Mouse (Mus musculus) liver, embryonic 16.5 days (tissue): ENCODE results near the gene Tchh. TPM values are rescaled to one million over a fixed set of nuclear protein-coding genes. Genes with fewer than 3 reads are reported as not detected.
"Not testable (repeated sequence)": the region's sequence is repeated elsewhere in the genome, so short reads cannot be mapped to it uniquely, and the experiment has no call there.

Experiments used
- ATAC-seq: fragments of 200-750 bp; cut with Nextera tagmentation; 2 replicates; pipeline ENCODE4 v1.8.0; 2017; ENCODE audit warnings: low read depth, mild to moderate bottlenecking, moderate number of reproducible peaks, moderate library complexity
- H3K27ac ChIP-seq: fragments of 300-500 bp; sonication (generic); 2 replicates; pipeline ENCODE4 v1.5.1; 2014; ENCODE audit warnings: mild to moderate bottlenecking, low read length
- H3K27me3 ChIP-seq: fragments of 300-500 bp; sonication (generic); 2 replicates; pipeline ENCODE4 v1.6.1; 2014; ENCODE audit warnings: low read depth, low read length, mixed read lengths; ENCODE audit not compliant: control insufficient read depth, insufficient read depth
- H3K36me3 ChIP-seq: fragments of 300-500 bp; sonication (generic); 2 replicates; pipeline ENCODE4 v1.6.1; 2014; ENCODE audit warnings: mild to moderate bottlenecking; ENCODE audit not compliant: control insufficient read depth, insufficient read depth
- H3K4me1 ChIP-seq: fragments of 300-500 bp; sonication (generic); 2 replicates; pipeline ENCODE4 v1.6.1; 2014; ENCODE audit warnings: low read depth, low read length, mixed read lengths; ENCODE audit not compliant: control insufficient read depth
- H3K4me2 ChIP-seq: fragments of 300-500 bp; sonication (generic); 2 replicates; pipeline ENCODE4 v1.6.1; 2014; ENCODE audit warnings: low read depth, low read length, mixed read lengths
- H3K4me3 ChIP-seq: fragments of 300-500 bp; sonication (generic); 2 replicates; pipeline ENCODE4 v1.5.1; 2014; ENCODE audit warnings: low read depth, mild to moderate bottlenecking, low read length
- H3K9ac ChIP-seq: fragments of 300-500 bp; sonication (generic); 2 replicates; pipeline ENCODE4 v1.6.1; 2014; ENCODE audit warnings: low read depth, low read length
- H3K9me3 ChIP-seq: fragments of 300-500 bp; sonication (generic); replicated peaks from 2 replicates; pipeline ENCODE4 v1.6.1; 2016; ENCODE audit warnings: low read length; ENCODE audit not compliant: control insufficient read depth
- WGBS: fragments of 180-500 bp; shearing (Covaris S2); extraction: QIAGEN DNeasy Blood & Tissue Kit; methylation state at CpG from one replicate; pipeline ENCODE4 v1.1.7; 2014; ENCODE audit not compliant: insufficient replicate concordance; 5-methylcytosine and 5-hydroxymethylcytosine counted together
- microRNA-seq: library from miRNA; unstranded; fragments of <30 nt; microRNA quantifications from one replicate; pipeline ENCODE4, GENCODE M21; 2016
- polyA plus RNA-seq: library from polyadenylated mRNA; unstranded; fragments of >200 nt; fragmentation: Nextera tagmentation; extraction: Ambion mirVana; gene quantifications from 2 replicates; pipeline ENCODE4 v1.2.1, GENCODE M21; 2015

Gene Tchh
- polyA plus RNA-seq, 1 experiment from 2014 or later = 0.05 TPM

DNA sequence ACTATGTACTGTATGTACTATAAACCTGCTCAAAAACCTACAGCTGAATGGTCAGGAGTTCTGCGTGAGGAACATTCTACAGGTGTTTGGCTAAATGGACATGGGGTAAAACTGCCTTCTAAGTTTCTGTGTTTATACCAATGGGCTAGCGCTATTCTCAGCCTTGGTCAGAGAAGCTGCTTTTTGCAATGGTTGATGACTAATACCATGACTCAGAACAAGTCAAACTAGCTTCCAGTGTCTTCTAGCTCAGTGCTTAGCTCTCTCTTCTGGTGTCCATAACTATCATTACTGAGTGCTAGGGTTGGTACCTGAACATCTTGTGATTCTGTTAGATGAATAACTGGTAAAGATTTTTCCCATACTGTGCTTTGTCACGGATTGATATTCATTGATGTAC, 43.5 kb downstream of the Tchh start:
- Histone ChIP-seq H3K36me3 (no peaks in the 10 kb centered on the region), H3K9ac (no peak overlapping the region), H3K9me3 (no peaks in the 10 kb centered on the region), H3K4me3 (no peak overlapping the region), H3K27ac (no peak overlapping the region), H3K27me3 (no peaks in the 10 kb centered on the region), H3K4me1 (no peaks in the 10 kb centered on the region), H3K4me2 (no peak overlapping the region)
- WGBS = 69% methylated on average over 3 of the region's 3 CpGs
- no peak for ATAC-seq

DNA sequence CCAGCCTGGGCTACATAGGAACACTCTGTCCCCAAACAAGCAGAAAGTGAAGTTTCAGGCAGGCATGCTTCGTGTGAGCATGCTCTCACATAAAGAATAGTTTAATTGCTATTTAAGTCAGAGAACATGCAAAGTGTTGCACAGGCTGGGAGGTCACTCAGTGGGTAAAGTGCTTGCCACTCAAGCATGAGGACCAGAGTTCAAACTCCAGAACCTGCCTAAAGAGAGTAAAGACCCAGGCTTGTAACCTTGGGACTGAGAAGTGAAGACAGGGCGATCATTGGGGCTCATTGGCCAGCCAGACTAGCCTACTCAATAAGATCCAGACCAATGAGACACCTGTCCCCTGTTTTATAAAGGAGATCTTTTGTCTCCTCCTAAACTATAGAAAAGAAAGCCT, 46.4 kb downstream of the Tchh start:
- WGBS = 75% methylated on average over 2 of the region's 2 CpGs

DNA sequence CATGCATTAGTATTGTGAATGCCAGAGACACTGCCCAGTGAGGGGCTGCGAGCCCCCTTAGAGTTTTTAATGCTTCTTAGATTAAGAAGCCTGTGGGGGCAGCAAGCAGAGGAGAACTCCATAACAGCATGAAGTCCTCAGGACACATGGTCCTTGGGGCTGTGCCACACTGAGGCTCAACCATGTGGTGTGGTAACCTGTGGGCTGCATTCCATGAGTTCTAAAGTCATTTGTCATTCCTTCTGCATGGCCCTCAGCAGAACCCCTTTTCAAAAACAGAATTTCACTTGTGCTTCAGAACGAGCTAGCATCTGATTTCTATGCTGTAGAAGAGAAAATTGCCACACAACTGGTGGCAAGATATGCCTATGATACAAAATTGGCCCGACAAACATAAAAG, 50.0 kb downstream of the Tchh start:
- no peak for ATAC-seq

More for the DNA sequence above, 46.4 kb downstream of the Tchh start:
- H3K4me1 ChIP-seq = no peaks in the 10 kb centered on the region
- no peaks in the 10 kb centered on the region for H3K36me3 ChIP-seq
- H3K4me2 ChIP-seq = no peak overlapping the region
- H3K4me3 ChIP-seq = no peak overlapping the region
- H3K9me3 ChIP-seq = no peaks in the 10 kb centered on the region
- H3K27ac ChIP-seq = no peak overlapping the region
- H3K27me3 ChIP-seq = no peaks in the 10 kb centered on the region
- no peak for ATAC-seq
- H3K9ac ChIP-seq = no peak overlapping the region

DNA sequence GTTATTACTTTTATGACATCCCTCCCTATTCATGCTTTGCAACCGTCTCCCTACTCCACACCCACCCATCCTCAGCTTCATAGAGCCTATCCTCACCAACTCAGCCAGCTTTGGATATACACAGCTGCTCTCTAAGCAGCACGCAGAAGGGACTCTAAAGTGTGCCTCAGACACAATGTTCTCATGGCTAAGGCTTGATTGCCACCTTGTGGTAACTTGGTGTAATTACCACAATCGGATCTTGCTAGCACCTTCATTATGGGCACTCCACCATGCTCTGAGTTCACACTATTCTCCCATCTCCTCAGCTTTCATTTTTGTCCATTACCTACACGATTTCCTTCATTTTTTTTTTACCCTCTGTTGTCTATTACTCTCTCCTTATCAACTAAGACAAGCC, 51.9 kb downstream of the Tchh start:
- Histone ChIP-seq H3K27ac (no peak overlapping the region), H3K27me3 (no peaks in the 10 kb centered on the region), H3K4me3 (no peak overlapping the region), H3K4me1 (no peaks in the 10 kb centered on the region), H3K4me2 (no peak overlapping the region), H3K9me3 (no peaks in the 10 kb centered on the region), H3K9ac (no peak overlapping the region), H3K36me3 (no peaks in the 10 kb centered on the region)
- ATAC-seq = peak; percentile 35; the same call in 1 of the 2 replicates
- WGBS = 0% methylated on average over 4 of the region's 4 CpGs

More for the DNA sequence above, 50.0 kb downstream of the Tchh start:
- Histone ChIP-seq H3K27me3 (no peaks in the 10 kb centered on the region), H3K9me3 (no peaks in the 10 kb centered on the region), H3K4me2 (no peak overlapping the region), H3K27ac (no peak overlapping the region), H3K4me3 (no peak overlapping the region), H3K36me3 (no peaks in the 10 kb centered on the region), H3K4me1 (no peaks in the 10 kb centered on the region), H3K9ac (no peak overlapping the region)
- WGBS = 53% methylated on average over 3 of the region's 3 CpGs

DNA sequence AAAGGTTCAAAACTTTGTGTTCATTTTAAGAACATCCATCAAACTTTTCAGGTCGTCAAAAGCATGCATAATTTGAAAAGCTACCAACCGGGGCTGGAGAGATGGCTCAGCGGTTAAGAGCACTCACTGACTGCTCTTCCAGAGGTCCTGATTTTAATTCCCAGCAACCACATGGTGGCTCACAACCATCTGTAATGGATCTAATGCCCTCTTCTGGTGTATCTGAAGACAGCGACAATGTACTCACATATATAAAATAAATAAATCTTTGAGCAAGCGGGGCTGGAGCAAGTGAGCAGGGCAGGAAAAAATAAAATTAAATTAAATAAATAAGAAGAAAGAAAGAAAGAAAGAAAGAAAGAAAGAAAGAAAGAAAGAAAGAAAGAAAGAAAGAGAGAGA, 52.6 kb downstream of the Tchh start:
- H3K4me1 ChIP-seq, H3K27ac ChIP-seq, ATAC-seq, H3K4me2 ChIP-seq, H3K4me3 ChIP-seq, H3K36me3 ChIP-seq, H3K9me3 ChIP-seq, H3K27me3 ChIP-seq, H3K9ac ChIP-seq: not testable (repeated sequence)
- 21% methylated on average over 5 of the region's 5 CpGs for WGBS

DNA sequence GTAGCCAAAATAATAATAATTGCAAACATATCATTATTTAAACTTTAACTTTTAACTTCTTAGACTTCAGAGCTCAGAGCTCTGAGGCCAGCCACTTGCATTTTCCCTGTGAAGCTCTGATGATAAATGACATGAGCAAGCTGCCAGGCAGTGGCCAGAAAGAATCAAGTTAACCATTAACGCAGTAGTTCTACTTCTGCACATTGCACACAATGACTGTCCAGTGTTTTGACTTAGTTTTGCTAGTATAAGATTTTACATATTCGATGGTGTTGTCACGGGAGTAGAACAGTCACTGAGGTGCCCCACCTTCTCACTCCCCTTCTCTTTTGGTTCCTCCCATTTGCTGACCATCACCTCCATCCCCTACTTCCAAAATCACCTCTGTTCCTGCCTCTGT, 55.0 kb downstream of the Tchh start:
- no peak for ATAC-seq
- H3K27me3 ChIP-seq = no peaks in the 10 kb centered on the region
- no peak overlapping the region for H3K4me3 ChIP-seq

More for the DNA sequence above, 55.0 kb downstream of the Tchh start:
- Histone ChIP-seq H3K9me3 (no peaks in the 10 kb centered on the region), H3K36me3 (no peaks in the 10 kb centered on the region), H3K9ac (no peak overlapping the region), H3K4me1 (no peaks in the 10 kb centered on the region), H3K4me2 (no peak overlapping the region), H3K27ac (no peak overlapping the region)
- WGBS = 47% methylated on average over 3 of the region's 3 CpGs

Small RNA genes within 50 kb of the gene (microRNA-seq; reads per million reads assigned to microRNA genes)
- gene Gm22752 = not detected

Other genes with a start within 250 kb of the Tchh start
- not detected in 2 replicates for gene Flg2, start 245.1 kb upstream of the Tchh start, polyA plus RNA-seq
- not detected in 2 replicates for gene Flg, start 168.8 kb upstream of the Tchh start, polyA plus RNA-seq
- gene Hrnr, start 122.6 kb upstream of the Tchh start, polyA plus RNA-seq = 0.02 TPM in 1 of 2 replicates, not detected in the other
- not detected in 2 replicates for gene Rptn, start 48.6 kb upstream of the Tchh start, polyA plus RNA-seq
- not detected in 2 replicates for gene Tchhl1, start 26.4 kb downstream of the Tchh start, polyA plus RNA-seq
- gene S100a11, start 78.2 kb downstream of the Tchh start, polyA plus RNA-seq = 195 and 219 TPM in 2 replicates
- 48.2 and 48.9 TPM in 2 replicates for gene S100a10, start 112.8 kb downstream of the Tchh start, polyA plus RNA-seq
- not detected in 2 replicates for gene Tdpoz2, start 210.4 kb downstream of the Tchh start, polyA plus RNA-seq
- not detected in 2 replicates for gene Tdpoz1, start 234.0 kb downstream of the Tchh start, polyA plus RNA-seq